Comparison of ENCODE assay signal across 27 mouse cellular contexts in the genomic region with DNA sequence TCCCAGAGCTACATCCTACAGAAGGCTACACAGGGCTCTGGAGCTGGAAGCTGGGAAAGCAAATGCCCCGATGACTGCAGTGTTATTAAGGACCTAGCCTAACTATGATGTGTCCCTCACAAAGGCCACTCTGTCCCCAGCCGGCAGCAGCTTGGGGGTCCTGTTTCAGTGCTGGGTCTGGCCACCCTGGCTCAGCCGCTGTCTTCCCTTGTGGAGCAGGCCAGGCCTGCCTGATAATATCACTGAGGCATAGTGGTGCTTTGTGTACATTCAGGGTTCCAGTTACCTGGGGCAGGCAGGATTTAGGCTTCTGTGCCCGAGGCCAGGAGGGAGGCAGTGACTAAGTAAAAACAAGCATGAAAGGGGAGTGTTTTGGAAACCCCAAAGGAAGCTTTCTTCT.
A peak's percentile ranks its signal among the peaks of the same experiment; 100 is the strongest.
DNase-seq lines count a peak whose midpoint lies in the region; ATAC-seq lines count a peak whose summit lies in the region.
"Had no signal": no experiment of that assay in that cellular context is flagged by ENCODE, and none has a peak within 500 bp of the region (broad histone marks: within the 10 kb centered on the region; RNA-seq: fewer than 3 reads in every experiment).

No protein-coding gene starts in this region.

- peak; percentile 66; the same call in 1 of the 2 replicates for ATAC-seq in limb, embryonic 12.5 days (ENCODE audit: insufficient number of reproducible peaks, insufficient read depth, low FRiP score, low TSS enrichment, low read depth)
- no peak for ATAC-seq in embryonic facial prominence, embryonic 13.5 days (ENCODE audit: insufficient number of reproducible peaks, insufficient read depth, low FRiP score, low TSS enrichment, low read depth)
- ATAC-seq in limb, embryonic 13.5 days (ENCODE audit: low FRiP score, low read depth) = 0 out of 2 replicates have a peak, but pooled peaks have one; percentile 59
- ATAC-seq: forebrain, embryonic 13.5 days; forebrain, embryonic 16.5 days; hindbrain, embryonic 16.5 days; intestine, embryonic 15.5 days; Patski had no signal

- H3K4me2 ChIP-seq in limb, embryonic 12.5 days = no peak overlapping the region
- H3K4me2 ChIP-seq in embryonic facial prominence, embryonic 13.5 days = no peak overlapping the region
- H3K4me2 ChIP-seq in limb, embryonic 13.5 days (replicated peaks) = no peak overlapping the region
- H3K4me2 ChIP-seq: forebrain, embryonic 13.5 days; heart, embryonic 13.5 days; hindbrain, embryonic 13.5 days; intestine, embryonic 15.5 days had no signal

- peaks cover 6% of the 10 kb centered on the region for H3K27me3 ChIP-seq in limb, embryonic 12.5 days
- H3K27me3 ChIP-seq in limb, embryonic 10.5 days (ENCODE audit: low read depth, poor library complexity, severe bottlenecking) = no peaks in the 10 kb centered on the region
- H3K27me3 ChIP-seq in embryonic facial prominence, embryonic 13.5 days = no peaks in the 10 kb centered on the region; the same call in 1 of the 2 replicates
- H3K27me3 ChIP-seq in limb, embryonic 13.5 days = no peaks in the 10 kb centered on the region; the same call in 1 of the 2 replicates
- H3K27me3 ChIP-seq: CH12.LX; forebrain, embryonic 13.5 days; hindbrain, embryonic 13.5 days; intestine, embryonic 15.5 days had no signal

- no peaks in the 10 kb centered on the region for H3K36me3 ChIP-seq in limb, embryonic 12.5 days
- no peaks in the 10 kb centered on the region for H3K36me3 ChIP-seq in limb, embryonic 10.5 days
- no peaks in the 10 kb centered on the region for H3K36me3 ChIP-seq in embryonic facial prominence, embryonic 13.5 days
- H3K36me3 ChIP-seq in limb, embryonic 13.5 days = no peaks in the 10 kb centered on the region
- H3K36me3 ChIP-seq: forebrain, embryonic 10.5 days; G1E; heart, embryonic 13.5 days; hindbrain, embryonic 13.5 days; intestine, embryonic 15.5 days had no signal

- no peak overlapping the region for H3K9ac ChIP-seq in limb, embryonic 12.5 days (replicated peaks)
- no peak overlapping the region for H3K9ac ChIP-seq in embryonic facial prominence, embryonic 13.5 days
- no peak overlapping the region for H3K9ac ChIP-seq in limb, embryonic 13.5 days
- H3K9ac ChIP-seq: forebrain, embryonic 13.5 days; heart, embryonic 13.5 days; hindbrain, embryonic 13.5 days; intestine, embryonic 15.5 days had no signal

- 0 out of 2 replicates have a peak, but pooled peaks cover 5% of the 10 kb centered on the region for H3K4me1 ChIP-seq in limb, embryonic 12.5 days (replicated peaks)
- no peaks in the 10 kb centered on the region for H3K4me1 ChIP-seq in limb, embryonic 10.5 days
- H3K4me1 ChIP-seq in embryonic facial prominence, embryonic 13.5 days = peaks cover 9% of the 10 kb centered on the region
- no peaks in the 10 kb centered on the region for H3K4me1 ChIP-seq in limb, embryonic 13.5 days
- H3K4me1 ChIP-seq: forebrain, embryonic 13.5 days; heart, embryonic 13.5 days; hindbrain, embryonic 13.5 days; intestine, embryonic 15.5 days had no signal

- H3K4me3 ChIP-seq in limb, embryonic 12.5 days (replicated peaks) = no peak overlapping the region
- no peak overlapping the region for H3K4me3 ChIP-seq in limb, embryonic 10.5 days
- no peak overlapping the region for H3K4me3 ChIP-seq in embryonic facial prominence, embryonic 13.5 days
- no peak overlapping the region for H3K4me3 ChIP-seq in limb, embryonic 13.5 days
- H3K4me3 ChIP-seq: forebrain, embryonic 10.5 days; forebrain, embryonic 13.5 days; gastrocnemius, adult 2 months; heart, embryonic 13.5 days; hindbrain, embryonic 13.5 days; intestine, embryonic 15.5 days had no signal

- peak overlapping the region; percentile 12; the same call in 1 of the 2 replicates for H3K27ac ChIP-seq in limb, embryonic 12.5 days
- H3K27ac ChIP-seq in limb, embryonic 10.5 days = no peak overlapping the region; the same call in 1 of the 2 replicates
- H3K27ac ChIP-seq in embryonic facial prominence, embryonic 13.5 days = 0 out of 2 replicates have a peak overlapping the region, but pooled peaks have one; percentile 62
- H3K27ac ChIP-seq in limb, embryonic 13.5 days = no peak overlapping the region
- H3K27ac ChIP-seq: forebrain, embryonic 10.5 days; forebrain, embryonic 13.5 days; gastrocnemius, adult 2 months; heart, embryonic 13.5 days; hindbrain, embryonic 13.5 days; intestine, embryonic 15.5 days had no signal

- no peak for DNase-seq in limb, embryonic 10.5 days (ENCODE audit: low spot score)
- DNase-seq in retina, postnatal 1 day = no peak
- no peak for DNase-seq in thymus, postnatal 14 days
- DNase-seq in adrenal gland, adult 18-20 months (ENCODE audit: low spot score in 2 of 2) = no peak
- DNase-seq: adrenal gland, adult 2 months; adrenal gland, postnatal 14 days; B cell, adult 2 months; cerebellum, adult 11 months; cerebellum, adult 2 months; cerebellum, adult 9-11 months; cerebellum, postnatal 25 days; gastrocnemius, adult 2 months; gastrocnemius, postnatal 14 days; heart, adult 18-20 months had no signal

- WGBS in limb, embryonic 12.5 days = 64% methylated on average over 4 of the region's 4 CpGs
- WGBS in limb, embryonic 10.5 days = 71% methylated on average over 4 of the region's 4 CpGs
- 11% methylated on average over 4 of the region's 4 CpGs for WGBS in embryonic facial prominence, embryonic 13.5 days
- 50% methylated on average over 4 of the region's 4 CpGs for WGBS in limb, embryonic 13.5 days

- H3K9me3 ChIP-seq in limb, embryonic 12.5 days = no peaks in the 10 kb centered on the region
- H3K9me3 ChIP-seq in limb, embryonic 10.5 days (replicated peaks) = no peaks in the 10 kb centered on the region
- H3K9me3 ChIP-seq in embryonic facial prominence, embryonic 13.5 days = no peaks in the 10 kb centered on the region
- no peaks in the 10 kb centered on the region for H3K9me3 ChIP-seq in limb, embryonic 13.5 days
- H3K9me3 ChIP-seq: forebrain, embryonic 10.5 days; forebrain, embryonic 13.5 days; heart, embryonic 13.5 days; hindbrain, embryonic 13.5 days; intestine, embryonic 15.5 days had no signal

Comparison
In these comparisons a context has a peak if more than half of its experiments do, and no peak if none do; other contexts are left out.
1. H3K27ac ChIP-seq: peak in limb, embryonic 12.5 days (single experiment) and embryonic facial prominence, embryonic 13.5 days (single experiment); none in limb, embryonic 10.5 days (single experiment) and limb, embryonic 13.5 days (single experiment).